Mouse (Mus musculus): Measurements from ENCODE around the gene Fbxl4.
A peak's percentile ranks its signal among the peaks of the same experiment; 100 is the strongest.
"Not testable (repeated sequence)": the region's sequence is repeated elsewhere in the genome, so short reads cannot be mapped to it uniquely, and the experiment has no call there.

Gene Fbxl4

GRCm38 (mm10) chr4:22357266-22357930 is at the start of gene Fbxl4:
TSS of gene Fbxl4 (plus strand) at chr4:22357543.
- DNase-seq (ENCODE audit: extremely low read depth, low read depth), result peak; percentile 46

DNA sequence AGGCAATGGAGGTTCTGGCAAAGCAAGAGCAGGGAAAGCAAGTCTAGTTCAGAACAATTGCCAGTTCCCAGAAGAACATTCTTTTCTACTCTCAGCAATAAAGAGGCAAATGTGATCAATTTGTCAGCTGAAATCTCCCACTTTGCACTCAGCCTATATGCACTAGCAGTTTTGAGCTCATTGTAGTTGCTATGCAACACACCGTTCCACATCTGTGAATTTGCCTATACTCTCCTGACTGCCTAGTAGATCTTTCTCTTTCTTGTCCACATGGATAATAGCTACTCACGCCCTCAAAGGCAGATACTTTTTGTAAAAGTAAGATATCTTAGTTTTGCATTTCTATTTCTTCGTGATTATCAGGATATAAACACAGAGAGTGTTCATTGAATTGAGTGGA is 42.8 kb upstream of the Fbxl4 start:
- DNase-seq (ENCODE audit: extremely low read depth, low read depth), result no peak

GRCm38 (mm10) chr4:22342816-22343573 is 14.3 kb upstream of the Fbxl4 start:
- no peak for DNase-seq (ENCODE audit: extremely low read depth, low read depth)

DNA sequence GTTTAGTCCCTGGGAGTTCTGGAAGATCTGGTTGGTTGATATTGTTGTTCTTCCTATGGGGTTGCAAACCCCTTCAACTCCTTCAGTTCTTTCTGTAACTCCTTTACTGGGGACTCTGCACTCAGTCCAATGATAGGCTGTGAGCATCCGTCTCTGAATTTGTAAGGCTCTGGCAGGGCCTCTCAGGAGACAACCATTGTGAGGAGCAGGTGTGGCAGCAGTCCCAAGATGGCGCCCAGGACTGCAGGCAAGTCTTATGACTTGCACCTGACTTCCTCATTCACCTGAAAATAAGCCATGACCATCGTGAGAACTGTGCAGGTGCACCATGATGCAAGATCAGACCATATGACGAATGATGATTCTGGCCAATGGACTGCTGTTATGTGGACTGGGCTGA is 8.3 kb upstream of the Fbxl4 start:
- not testable (repeated sequence) for DNase-seq (ENCODE audit: extremely low read depth, low read depth)

GRCm38 (mm10) chr4:22357931-22358300 is 573 bp downstream of the Fbxl4 start:
- DNase-seq (ENCODE audit: extremely low read depth, low read depth), result peak; percentile 37

DNA sequence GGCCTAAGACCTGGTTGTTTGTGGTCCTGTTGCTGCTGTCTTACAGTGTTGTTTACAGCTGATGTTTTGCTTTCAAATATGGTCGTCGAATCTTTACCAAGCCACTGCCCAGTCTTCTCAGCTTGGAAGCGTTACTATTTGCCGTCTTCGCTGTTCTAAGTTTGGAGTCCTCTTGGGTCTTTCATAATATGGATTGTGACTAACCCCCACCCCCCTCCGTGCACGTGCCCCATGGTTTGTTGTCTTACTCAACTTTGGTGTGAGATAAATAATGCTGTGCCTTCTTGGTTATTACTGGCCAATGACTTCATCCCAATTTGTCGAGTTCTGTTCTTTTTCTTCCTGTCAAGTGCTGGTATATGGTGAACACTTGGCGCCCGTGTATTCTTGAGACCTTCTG is 1.1 kb downstream of the Fbxl4 start:
- no peak for DNase-seq (ENCODE audit: extremely low read depth, low read depth)

GRCm38 (mm10) chr4:22367368-22367767 is 10.0 kb downstream of the Fbxl4 start:
- DNase-seq (ENCODE audit: extremely low read depth, low read depth), result no peak

DNA sequence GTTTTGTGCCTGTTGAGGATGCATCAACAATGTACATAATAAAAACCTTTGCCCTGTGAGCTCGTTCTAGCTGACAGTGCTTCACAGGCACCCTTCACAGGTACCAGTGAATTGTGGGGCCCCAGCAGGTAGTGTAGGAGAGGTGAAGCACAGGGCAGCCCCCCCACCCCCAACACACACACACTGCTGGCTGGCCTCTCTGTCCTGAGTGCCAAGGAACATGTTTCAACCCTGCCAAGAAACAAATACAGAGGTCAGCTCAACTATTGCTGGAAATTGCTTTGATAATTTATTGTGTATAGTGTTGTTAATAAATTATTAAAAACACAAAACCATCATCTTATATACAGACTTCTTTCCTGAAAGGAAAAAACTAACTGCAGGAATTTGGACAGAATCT is 21.2 kb downstream of the Fbxl4 start:
- no peak for DNase-seq (ENCODE audit: extremely low read depth, low read depth)

DNA sequence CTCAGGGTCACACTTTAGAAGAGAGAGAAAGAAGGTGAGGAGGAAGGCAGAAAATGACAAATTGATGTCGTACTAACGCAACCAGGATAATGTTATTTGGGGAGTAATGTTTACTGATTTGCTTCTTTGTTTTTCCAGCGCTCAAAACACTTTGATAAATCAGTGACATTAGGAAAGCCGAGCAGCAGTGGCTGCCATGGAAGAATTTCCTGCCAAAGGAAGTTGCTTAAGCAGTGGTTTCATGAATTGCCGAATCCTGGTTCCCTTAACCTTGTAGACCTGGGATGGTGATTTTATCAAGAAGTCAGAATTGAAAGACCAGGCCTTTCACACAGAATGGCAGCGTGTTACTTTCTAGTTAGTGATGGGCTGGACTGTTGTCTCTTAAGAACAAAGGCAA is 23.3 kb downstream of the Fbxl4 start:
- no peak for DNase-seq (ENCODE audit: extremely low read depth, low read depth)

GRCm38 (mm10) chr4:22383528-22384265 is 26.4 kb downstream of the Fbxl4 start:
- DNase-seq (ENCODE audit: extremely low read depth, low read depth), result no peak

- no peak for DNase-seq (ENCODE audit: extremely low read depth, low read depth)
Measured at GRCm38 (mm10) chr4:22390045-22390444, 32.7 kb downstream of the Fbxl4 start.

DNA sequence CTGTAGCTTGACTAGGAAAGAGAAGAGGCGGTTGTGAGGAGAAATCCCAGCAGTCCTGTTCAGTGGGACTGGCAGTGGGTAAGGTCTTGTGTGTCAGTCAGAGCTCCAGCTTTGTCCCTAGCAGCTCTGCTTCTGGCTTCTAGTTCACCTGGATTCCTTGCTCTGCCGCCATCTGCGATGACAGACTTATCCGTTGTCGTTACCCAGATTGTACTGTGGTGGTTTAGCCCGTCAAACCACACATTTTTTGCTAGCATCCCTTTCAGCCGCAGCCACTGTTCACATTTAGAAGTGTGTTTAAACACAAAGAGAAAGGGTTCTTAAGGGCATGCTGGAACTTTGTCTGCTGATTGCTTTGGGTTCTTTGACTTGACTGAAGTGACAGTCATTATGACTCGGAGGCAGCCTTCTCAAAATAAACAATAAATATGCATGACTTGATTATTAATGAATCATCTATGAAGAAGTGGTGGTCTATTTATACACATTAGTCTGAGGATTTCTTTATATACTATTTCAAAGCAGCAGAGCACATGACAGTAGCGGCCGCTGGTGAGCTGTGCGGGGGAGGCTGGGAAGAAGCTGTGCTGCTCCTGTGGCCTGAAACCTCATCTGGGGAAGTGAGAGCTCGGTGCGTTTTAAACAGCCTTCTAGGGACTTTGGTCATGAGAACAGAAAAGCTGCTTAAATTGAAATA is 35.6 kb downstream of the Fbxl4 start:
- DNase-seq (ENCODE audit: extremely low read depth, low read depth), result no peak

DNA sequence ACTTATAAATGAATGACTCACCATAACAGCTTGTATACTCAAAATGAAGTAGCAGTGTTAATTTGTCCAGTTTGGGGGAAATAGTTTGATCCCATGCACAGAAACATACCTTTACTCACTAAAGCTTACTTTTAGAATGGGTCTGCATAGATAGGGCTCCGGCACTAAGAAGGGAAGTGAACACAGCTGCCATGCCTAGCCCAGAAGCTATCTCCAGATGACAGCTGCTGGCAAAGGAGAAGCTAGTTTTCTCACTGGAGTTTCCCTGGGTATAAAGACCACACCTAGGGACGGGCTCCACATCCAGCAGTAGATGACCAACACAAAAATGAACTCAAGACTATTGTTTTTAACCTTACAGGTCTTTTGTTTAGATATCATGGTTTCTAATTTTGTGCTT is 38.1 kb downstream of the Fbxl4 start:
- peak; percentile 68 for DNase-seq (ENCODE audit: extremely low read depth, low read depth)

DNA sequence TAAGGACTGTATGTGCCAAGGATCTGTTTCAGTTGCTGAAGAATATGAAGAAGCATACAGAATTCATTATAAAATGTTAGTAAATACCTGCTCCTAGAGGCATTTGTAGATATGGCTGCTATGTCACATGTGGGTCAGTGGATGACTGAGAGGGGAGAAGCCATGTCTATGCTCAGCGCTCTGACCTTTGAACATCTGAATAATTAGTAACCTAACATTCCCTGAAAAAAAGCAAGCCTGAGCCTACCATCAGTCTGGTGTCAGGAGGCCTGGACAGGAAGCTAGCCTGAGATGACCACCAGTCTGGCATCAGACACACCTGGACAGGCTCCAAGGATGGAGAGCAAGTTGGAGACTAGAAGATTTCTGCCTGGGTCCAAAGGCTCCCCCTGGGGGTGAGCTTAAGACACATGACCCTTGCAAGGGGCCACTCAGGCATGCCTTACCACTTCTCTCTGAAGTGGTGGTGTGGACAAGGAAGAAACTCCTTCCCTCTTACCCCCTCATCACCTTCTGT is 39.2 kb downstream of the Fbxl4 start:
- no peak for DNase-seq (ENCODE audit: extremely low read depth, low read depth)

- DNase-seq (ENCODE audit: extremely low read depth, low read depth), result no peak
Measured at GRCm38 (mm10) chr4:22397003-22397402, 39.7 kb downstream of the Fbxl4 start.

DNA sequence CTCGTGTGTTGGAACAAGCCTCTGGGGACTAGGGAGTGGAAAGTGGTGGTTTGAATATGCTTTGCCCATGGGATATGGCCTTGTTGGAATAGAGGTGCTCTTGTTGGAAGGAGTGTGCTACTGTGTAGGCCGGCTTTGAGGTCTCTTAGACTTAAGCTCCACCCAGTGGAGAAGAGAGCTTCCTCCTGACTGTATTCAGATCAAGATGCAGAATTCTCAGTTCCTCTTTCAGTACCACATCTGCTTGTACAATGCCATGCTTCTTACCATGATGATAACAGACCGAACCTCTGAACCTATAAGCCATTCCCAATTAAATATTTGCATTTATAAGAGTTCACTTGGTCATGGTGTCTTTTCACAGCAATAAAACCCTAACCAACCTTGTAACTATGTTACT is 44.7 kb downstream of the Fbxl4 start:
- DNase-seq (ENCODE audit: extremely low read depth, low read depth), result peak; percentile 39

DNA sequence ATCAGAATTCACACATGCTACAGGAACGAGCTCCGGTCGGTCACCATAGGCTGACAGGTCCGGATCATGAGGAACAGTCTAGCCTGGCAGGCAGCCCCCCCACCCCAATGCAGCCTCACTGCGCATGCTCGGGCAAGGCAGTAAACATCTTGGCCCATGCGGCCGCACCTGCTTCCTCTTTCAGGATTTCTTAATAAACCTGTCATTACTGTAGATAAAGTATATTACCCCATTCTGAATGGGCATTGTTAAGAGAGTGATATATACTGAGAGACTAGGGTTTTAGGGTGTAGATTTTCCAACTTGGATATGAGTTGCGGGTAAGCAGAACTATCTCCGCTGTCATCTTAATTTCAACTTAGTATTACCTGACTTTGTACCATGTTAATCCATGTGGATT is 45.6 kb downstream of the Fbxl4 start:
- no peak for DNase-seq (ENCODE audit: extremely low read depth, low read depth)

GRCm38 (mm10) chr4:22420627-22421026 is 63.3 kb downstream of the Fbxl4 start:
- no peak for DNase-seq (ENCODE audit: extremely low read depth, low read depth)

DNA sequence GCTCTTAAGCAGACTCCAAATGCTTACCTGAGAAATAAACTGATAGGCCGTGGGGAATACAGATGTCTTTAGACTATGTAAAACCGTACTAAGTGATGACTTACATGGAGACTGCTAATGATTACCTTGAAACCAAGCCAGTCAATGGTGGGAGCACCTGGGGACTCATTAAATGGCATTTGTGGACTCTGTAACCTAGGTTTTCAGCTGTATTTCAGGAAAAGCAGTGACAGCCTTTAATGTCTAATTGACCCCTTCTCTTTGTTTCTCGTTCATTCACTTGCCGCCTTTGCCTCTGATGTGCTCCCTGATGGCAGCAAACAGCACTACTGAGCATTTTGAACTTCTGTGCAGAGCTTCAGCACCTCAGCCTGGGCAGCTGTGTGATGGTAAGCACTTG is 65.1 kb downstream of the Fbxl4 start:
- DNase-seq (ENCODE audit: extremely low read depth, low read depth), result no peak

DNA sequence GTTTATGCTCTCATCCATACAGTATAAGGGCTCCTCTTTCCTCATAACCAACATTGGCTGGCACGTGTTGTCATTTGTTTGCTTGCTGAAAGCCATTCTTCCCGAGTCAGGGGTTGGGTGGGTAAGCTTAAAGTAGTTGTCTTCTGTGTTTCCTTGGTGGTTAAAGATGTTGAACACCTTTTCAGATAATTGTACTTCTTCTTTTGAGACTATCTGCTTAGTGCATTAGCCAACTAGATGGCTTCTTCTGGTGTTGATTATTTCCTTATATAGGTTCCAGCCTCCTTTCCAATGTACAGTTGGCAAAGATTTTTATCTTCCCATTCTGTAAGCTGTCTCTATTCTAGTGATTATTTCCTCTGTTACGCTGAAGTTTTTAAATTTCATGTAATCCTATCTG is 70.8 kb downstream of the Fbxl4 start:
- DNase-seq (ENCODE audit: extremely low read depth, low read depth), result no peak

DNA sequence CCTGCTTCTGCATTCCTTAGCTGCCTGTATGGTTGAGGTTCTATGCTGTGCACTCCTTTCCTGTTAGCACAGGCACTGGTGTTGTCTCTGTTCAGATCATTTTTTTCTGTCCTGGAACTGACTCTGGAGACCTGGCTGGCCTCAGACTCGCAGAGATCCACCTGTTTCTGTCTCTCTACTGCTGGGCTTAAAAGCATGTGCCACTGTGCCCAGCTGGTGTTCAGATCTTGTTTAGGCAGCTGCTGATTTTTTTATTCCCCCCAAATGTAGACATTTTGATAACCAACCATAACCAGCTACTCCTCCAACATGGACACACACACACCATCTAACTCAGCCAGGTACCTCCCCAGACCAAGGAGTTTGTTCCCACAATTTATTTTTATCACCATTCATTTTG is 112.2 kb downstream of the Fbxl4 start:
- no peak for DNase-seq (ENCODE audit: extremely low read depth, low read depth)
